Mouse (Mus musculus) adrenal gland, postnatal 10 days (tissue): ENCODE results near the gene Ankzf1. TPM values are rescaled to one million over a fixed set of nuclear protein-coding genes. Genes with fewer than 3 reads are reported as not detected.
A peak's percentile ranks its signal among the peaks of the same experiment; 100 is the strongest.

Experiments
- DNase-seq: peaks from one replicate; pipeline ENCODE4 v3.0.0; 2021; ENCODE audit warnings: mixed read lengths
- long read RNA-seq, 2 experiments: library from polyadenylated mRNA; stranded (forward); transcript quantifications; one replicate each; pipeline ENCODE4 v2.0.0; 2021
- total RNA-seq, 2 experiments: library from RNA; stranded (reverse); gene quantifications; 2 replicates each; pipeline ENCODE4 v1.2.3; 2021

The Ankzf1 gene
- total RNA-seq, result 10 to 100 TPM; 14.0 to 20.8 TPM
- long read RNA-seq, experiment 1, transcript Ankzf1-208 (13 exons, 2,739 nt), result major isoform, 6 of 19 reads
- long read RNA-seq, experiment 1, partial matches to known transcripts, result 9 of 19 reads
- long read RNA-seq, experiment 1, other reads (novel, unspliced or antisense), result 4 of 19 reads
- long read RNA-seq, experiment 2, transcript Ankzf1-208 (13 exons, 2,739 nt), result major isoform, 6 of 12 reads
- long read RNA-seq, experiment 2, partial matches to known transcripts, result 4 of 12 reads
- long read RNA-seq, experiment 2, other reads (novel, unspliced or antisense), result 2 of 12 reads

- peak; percentile 94 for DNase-seq
Measured at GRCm38 (mm10) chr1:75191622-75192402, at the start of gene Ankzf1, which contains the start of gene Atg9a. TSS of gene Ankzf1 (plus strand) at chr1:75192151. TSS of gene Atg9a (minus strand) at chr1:75192196.

GRCm38 (mm10) chr1:75142301-75143261 is 49.4 kb upstream of the Ankzf1 start, which contains the start of the genes Cnppd1 and Retreg2:
TSS of gene Cnppd1 (minus strand) at chr1:75142711.
TSS of gene Retreg2 (plus strand) at chr1:75142778.
- peak; percentile 98 for DNase-seq

DNA sequence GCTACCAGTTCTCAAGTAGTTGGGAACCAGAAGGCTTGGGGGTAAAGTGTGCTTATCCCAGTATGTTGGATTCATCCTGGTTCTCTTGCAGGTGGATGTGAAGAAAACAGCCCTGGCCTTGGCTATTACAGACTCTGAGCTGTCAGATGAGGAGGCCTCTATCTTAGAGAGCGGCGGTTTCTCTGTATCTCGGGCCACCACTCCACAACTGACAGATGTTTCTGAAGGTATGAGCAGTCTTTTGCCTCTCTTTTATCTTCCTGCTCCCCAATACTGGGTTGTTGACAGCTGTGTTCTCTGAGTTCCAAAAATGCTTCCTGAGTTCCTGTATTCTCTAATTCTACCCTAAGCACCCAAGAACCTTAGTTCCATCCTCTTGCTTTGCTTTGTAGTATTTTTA is 46.4 kb upstream of the Ankzf1 start:
- DNase-seq, result no peak

- DNase-seq, result no peak
Measured at GRCm38 (mm10) chr1:75147411-75148135, 44.4 kb upstream of the Ankzf1 start.

DNA sequence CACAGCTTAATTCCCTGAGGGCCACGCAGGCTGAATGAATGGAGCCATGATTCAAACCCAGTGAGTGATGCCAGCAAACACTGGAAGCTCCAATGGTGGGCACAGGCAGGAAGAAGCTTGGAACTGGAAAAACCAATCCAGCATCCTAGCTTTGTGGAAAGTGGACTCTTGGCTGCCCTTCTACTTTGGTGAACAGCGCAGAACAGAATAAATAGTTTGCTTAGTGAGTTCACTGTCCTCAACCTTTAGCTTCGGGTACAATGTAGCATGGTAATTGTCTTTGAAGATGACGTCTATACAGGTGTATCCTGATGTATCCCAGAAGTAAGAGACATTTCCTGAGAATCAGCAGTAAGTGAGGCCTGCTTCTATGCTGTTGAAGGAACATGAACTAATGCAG is 43.2 kb upstream of the Ankzf1 start:
- DNase-seq, result no peak

DNA sequence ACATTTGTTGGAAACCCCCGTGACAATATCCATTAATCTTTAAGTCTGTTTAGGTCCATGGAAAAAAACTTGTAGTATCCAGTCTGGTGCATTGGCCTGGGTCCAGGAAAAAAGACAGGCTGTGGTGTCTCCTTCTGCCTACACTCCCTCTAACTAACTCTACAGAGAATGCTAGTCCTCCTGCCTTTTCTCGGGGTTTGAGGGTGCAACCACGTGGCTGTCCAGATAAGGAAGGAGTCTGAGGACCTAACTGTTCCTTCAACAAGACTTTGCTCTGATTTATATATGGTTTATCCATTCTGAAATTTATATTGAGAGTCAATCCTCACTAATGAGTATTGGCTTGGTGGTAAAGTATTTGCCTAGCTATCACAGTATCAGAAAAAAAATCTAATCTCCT is 36.1 kb upstream of the Ankzf1 start:
- no peak for DNase-seq

GRCm38 (mm10) chr1:75158990-75159389 is 33.0 kb upstream of the Ankzf1 start:
- DNase-seq, result no peak

DNA sequence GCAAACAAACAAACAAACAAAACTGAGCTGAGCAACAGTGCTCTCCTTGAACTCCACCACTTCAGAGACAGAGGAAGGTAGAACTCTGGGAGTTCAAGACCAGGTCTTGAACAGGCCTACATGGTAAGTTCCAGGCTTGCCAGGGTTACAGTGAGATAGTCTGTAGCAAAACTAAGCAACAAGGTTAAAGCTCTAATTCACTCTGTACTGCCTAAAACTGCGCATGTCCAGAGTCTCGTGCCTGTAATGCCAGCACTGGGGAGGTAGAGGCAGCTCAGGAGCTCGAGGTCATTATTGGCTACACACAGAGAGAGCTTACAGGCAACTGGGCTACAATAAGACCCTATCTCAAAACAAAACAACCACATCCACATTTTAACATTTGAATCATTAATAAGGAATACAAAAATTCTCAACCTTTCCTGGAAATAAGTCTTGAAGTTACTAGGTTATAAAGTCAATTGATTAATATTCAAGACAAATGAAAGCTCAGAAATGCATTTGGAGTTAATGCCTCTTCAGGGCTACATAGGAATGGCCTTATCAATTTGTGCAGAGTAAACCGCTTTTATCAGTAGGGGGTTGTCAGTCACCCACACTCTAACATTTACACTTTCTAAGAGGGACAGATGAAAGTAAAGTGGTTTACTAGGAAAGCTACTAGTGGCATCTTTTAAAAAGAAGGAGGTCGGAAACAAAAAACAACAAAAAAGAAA is 32.3 kb upstream of the Ankzf1 start:
- DNase-seq, result no peak

GRCm38 (mm10) chr1:75160256-75160617 is 31.7 kb upstream of the Ankzf1 start:
- no peak for DNase-seq

- DNase-seq, result no peak
Measured at GRCm38 (mm10) chr1:75168093-75168471, 23.9 kb upstream of the Ankzf1 start.

DNA sequence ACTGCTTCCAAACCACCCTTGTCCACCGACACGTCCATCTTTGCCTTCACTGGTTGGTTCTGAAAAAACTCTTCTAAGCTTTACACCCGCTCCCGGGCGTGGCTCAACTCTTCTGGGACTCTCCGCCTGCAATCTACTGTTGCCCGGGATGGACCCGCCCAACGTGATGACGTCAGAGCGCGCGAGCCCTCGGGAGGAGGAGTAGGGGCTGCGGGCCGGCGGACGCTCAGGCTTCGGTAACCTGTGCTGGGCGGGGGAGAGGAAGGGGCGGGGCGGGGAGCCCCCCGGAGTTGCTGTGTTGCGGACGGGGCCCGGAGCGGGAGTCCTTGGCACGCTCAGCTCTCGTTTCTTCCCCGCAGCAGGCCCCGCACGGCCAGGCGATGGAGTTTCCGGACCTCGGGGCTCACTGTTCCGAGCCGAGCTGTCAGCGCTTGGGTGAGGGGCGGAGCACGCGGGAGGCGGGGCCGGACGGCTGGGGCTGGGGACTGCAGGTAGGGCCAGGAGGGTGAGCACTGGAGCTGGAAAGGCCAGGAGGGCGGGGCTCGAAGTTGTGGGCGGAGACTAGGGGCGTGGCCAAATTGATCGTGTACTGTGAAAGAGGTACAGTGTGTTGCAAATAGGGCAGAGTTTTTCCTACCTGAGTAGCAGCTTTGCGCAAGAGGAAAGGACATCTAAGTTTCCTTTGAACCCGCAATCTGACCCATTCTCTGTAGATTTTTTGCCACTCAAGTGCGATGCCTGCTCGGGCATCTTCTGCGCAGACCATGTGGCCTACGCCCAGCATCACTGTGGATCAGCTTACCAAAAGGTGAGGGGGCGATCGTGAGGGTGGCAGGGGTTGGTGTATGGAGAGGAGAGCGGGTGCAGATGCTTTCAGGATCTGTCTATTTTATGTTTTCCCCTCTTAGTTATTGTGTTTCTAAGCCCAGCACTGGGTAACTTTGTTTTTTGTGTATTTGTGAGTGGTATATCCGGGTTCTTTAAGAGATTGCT is 23.2 kb upstream of the Ankzf1 start, which contains the start of gene Zfand2b:
Gene Zfand2b, plus strand, starts transcription at position 175 of the 993 bp plus-strand sequence.
- DNase-seq, result peak; percentile 98

- peak; percentile 65 for DNase-seq
Measured at GRCm38 (mm10) chr1:75179334-75180104, 12.4 kb upstream of the Ankzf1 start.

- DNase-seq, result peak; percentile 92
Measured at GRCm38 (mm10) chr1:75180105-75180590, 11.8 kb upstream of the Ankzf1 start, which contains the start of gene Abcb6. TSS of gene Abcb6 (minus strand) at chr1:75180392.

DNA sequence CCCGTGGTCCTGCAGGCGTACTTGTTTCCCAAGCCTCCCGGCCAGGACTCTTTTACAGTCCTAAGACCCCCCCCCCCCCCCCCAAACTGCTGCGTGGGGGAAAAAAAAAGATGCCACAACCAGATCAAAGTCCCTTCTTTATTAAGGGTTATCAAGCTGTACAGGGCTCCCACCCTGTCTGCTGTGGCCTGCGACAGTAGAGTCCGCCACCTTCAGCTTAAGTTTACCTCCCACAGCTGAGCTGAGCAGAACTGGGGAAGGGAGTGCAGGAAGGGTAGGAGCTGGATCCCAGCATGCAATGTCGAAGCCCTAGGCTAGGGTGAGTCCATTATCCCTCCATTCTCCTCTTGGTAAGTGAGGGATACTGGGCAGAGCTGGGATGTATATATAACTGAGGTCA is 11.2 kb upstream of the Ankzf1 start:
- no peak for DNase-seq

GRCm38 (mm10) chr1:75181377-75181870 is 10.5 kb upstream of the Ankzf1 start:
- DNase-seq, result no peak

DNA sequence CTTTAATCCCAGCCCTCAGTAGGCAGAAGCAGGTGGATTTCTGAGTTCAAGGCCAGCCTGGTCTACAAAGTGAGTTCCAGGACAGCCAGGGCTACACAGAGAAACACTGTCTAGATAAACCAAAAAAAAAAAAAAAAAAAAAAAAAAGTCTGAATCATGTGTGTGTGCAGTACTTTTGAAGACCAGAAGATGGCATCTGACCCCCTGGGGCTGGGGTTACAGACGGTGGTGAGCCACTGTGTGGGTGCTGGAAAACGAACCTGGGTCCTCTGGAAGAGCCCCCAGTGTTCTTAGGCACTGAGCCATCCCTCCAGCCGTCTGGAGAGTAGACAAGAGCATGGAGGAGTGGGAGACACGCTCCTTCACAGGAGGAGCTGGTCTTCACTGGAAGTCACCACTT is 9.8 kb upstream of the Ankzf1 start:
- DNase-seq, result no peak

GRCm38 (mm10) chr1:75185495-75185894 is 6.5 kb upstream of the Ankzf1 start:
- no peak for DNase-seq

DNA sequence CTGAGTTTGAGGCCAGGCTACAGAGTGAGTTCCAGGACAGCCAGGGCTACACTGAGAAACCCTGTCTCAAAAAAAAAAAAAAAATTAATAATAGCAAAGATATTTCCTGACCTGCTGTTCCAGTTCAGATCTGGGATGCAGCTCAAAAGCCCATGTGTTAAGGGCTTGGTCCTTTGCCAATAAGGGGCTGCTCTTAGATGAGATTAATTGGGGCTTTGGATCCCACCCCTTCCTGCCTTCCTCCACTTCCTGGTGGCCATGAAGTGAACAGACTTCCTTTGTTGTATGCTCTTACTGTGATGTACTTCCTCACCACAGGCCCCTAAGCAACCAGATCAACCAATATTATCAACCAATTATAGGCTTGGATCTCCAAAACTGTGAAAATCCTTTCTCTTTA is 4.8 kb upstream of the Ankzf1 start:
- no peak for DNase-seq
